Mouse (Mus musculus) neural tube, embryonic 11.5 days (tissue): ENCODE measurements around the gene Frmd3. TPM values are rescaled to one million over a fixed set of nuclear protein-coding genes. Genes with fewer than 3 reads are reported as not detected.
A peak's percentile ranks its signal among the peaks of the same experiment; 100 is the strongest.

Experiments used
- ATAC-seq: fragments of 200-750 bp; cut with Nextera tagmentation; 2 replicates; pipeline ENCODE4 v1.8.0; 2017; ENCODE audit warnings: moderate number of reproducible peaks, mild to moderate bottlenecking, moderate TSS enrichment, moderate library complexity; ENCODE audit not compliant: insufficient read depth, low FRiP score, low TSS enrichment
- DNase-seq: peaks from one replicate; pipeline ENCODE4 v3.0.0-alpha.2; 2015; ENCODE audit warnings: low spot score
- H3K27ac ChIP-seq: fragments of 300-500 bp; sonication (generic); 2 replicates; pipeline ENCODE4 v1.5.1; 2014; ENCODE audit warnings: low read depth, mild to moderate bottlenecking, low read length
- H3K27me3 ChIP-seq: fragments of 300-500 bp; sonication (generic); 2 replicates; pipeline ENCODE4 v1.6.1; 2014; ENCODE audit warnings: mild to moderate bottlenecking, low read length, mixed read lengths; ENCODE audit not compliant: control insufficient read depth, insufficient read depth
- H3K36me3 ChIP-seq: fragments of 300-500 bp; sonication (generic); 2 replicates; pipeline ENCODE4 v1.6.1; 2014; ENCODE audit warnings: mild to moderate bottlenecking, low read length, moderate library complexity, mixed read lengths; ENCODE audit not compliant: control insufficient read depth, insufficient read depth
- H3K4me1 ChIP-seq: fragments of 300-500 bp; sonication (generic); 2 replicates; pipeline ENCODE4 v1.6.1; 2014; ENCODE audit warnings: low read length, mixed read lengths; ENCODE audit not compliant: control insufficient read depth, insufficient read depth
- H3K4me2 ChIP-seq: fragments of 300-500 bp; sonication (generic); 2 replicates; pipeline ENCODE4 v1.6.1; 2014; ENCODE audit warnings: low read depth, mild to moderate bottlenecking, moderate library complexity
- H3K4me3 ChIP-seq: fragments of 300-500 bp; sonication (generic); 2 replicates; pipeline ENCODE4 v1.5.1; 2014; ENCODE audit warnings: low read depth, low read length
- H3K9ac ChIP-seq: fragments of 300-500 bp; sonication (generic); 2 replicates; pipeline ENCODE4 v1.6.1; 2014; ENCODE audit warnings: mild to moderate bottlenecking, low read length
- H3K9me3 ChIP-seq: fragments of 300-500 bp; sonication (generic); 2 replicates; pipeline ENCODE4 v1.6.1; 2016; ENCODE audit warnings: low read length; ENCODE audit not compliant: control insufficient read depth
- WGBS: fragments of 180-500 bp; shearing (Covaris S2); extraction: QIAGEN DNeasy Blood & Tissue Kit; methylation state at CpG from one replicate; pipeline ENCODE4 v1.1.7; 2014; 5-methylcytosine and 5-hydroxymethylcytosine counted together
- polyA plus RNA-seq: library from polyadenylated mRNA; unstranded; fragments of >200 nt; fragmentation: Nextera tagmentation; extraction: Ambion mirVana; gene quantifications from 2 replicates; pipeline ENCODE4 v1.2.1, GENCODE M21; 2014

Gene Frmd3
- polyA plus RNA-seq = 4.4 and 4.5 TPM in 2 replicates

GRCm38 (mm10) chr4:74013211-74014047 lies at the start of gene Frmd3:
Frmd3 (plus strand) TSS chr4:74013442.
- Histone ChIP-seq H3K4me3 (peak within 1 kb of the TSS; percentile 49), H3K9me3 (no peaks in the 10 kb centered on the region), H3K9ac (peak within 1 kb of the TSS; percentile 71), H3K4me2 (peak within 1 kb of the TSS; percentile 88), H3K36me3 (no peaks in the 10 kb centered on the region), H3K27ac (peak within 1 kb of the TSS; percentile 44; the same call in 1 of the 2 replicates), H3K4me1 (no peaks in the 10 kb centered on the region; the same call in 1 of the 2 replicates), H3K27me3 (0 out of 2 replicates have a peak, but pooled peaks cover 2% of the 10 kb centered on the region)
- under 1% methylated on average over 56 of the region's 56 CpGs for WGBS
- peak; percentile 94 for ATAC-seq
- peak; percentile 84 for DNase-seq

- no peak overlapping the region for H3K27ac ChIP-seq
- no peak overlapping the region for H3K9ac ChIP-seq
- 91% methylated on average over 3 of the region's 3 CpGs for WGBS
- H3K4me3 ChIP-seq = no peak overlapping the region
- no peak overlapping the region for H3K4me2 ChIP-seq
- H3K4me1 ChIP-seq = no peaks in the 10 kb centered on the region
- no peaks in the 10 kb centered on the region for H3K36me3 ChIP-seq
- ATAC-seq = no peak
- H3K9me3 ChIP-seq = no peaks in the 10 kb centered on the region
- no peaks in the 10 kb centered on the region for H3K27me3 ChIP-seq
- no peak for DNase-seq
Measured at GRCm38 (mm10) chr4:73980454-73980853, 32.8 kb upstream of the Frmd3 start.

GRCm38 (mm10) chr4:74012277-74012676 lies 965 bp upstream of the Frmd3 start:
- H3K27me3 ChIP-seq = 0 out of 2 replicates have a peak, but pooled peaks cover 2% of the 10 kb centered on the region
- H3K36me3 ChIP-seq = no peaks in the 10 kb centered on the region
- H3K27ac ChIP-seq = no peak overlapping the region
- ATAC-seq (no peak), DNase-seq (no peak)
- H3K4me2 ChIP-seq = no peak overlapping the region
- no peaks in the 10 kb centered on the region; the same call in 1 of the 2 replicates for H3K4me1 ChIP-seq
- H3K4me3 ChIP-seq = no peak overlapping the region
- H3K9ac ChIP-seq = no peak overlapping the region
- WGBS = 48% methylated on average over 3 of the region's 3 CpGs
- H3K9me3 ChIP-seq = no peaks in the 10 kb centered on the region

- DNase-seq (no peak), ATAC-seq (no peak)
- no peaks in the 10 kb centered on the region for H3K9me3 ChIP-seq
- no peaks in the 10 kb centered on the region for H3K36me3 ChIP-seq
- H3K4me2 ChIP-seq = peak overlapping the region; percentile 88
- WGBS = 52% methylated on average over 4 of the region's 4 CpGs
- H3K9ac ChIP-seq = no peak overlapping the region; the same call in 1 of the 2 replicates
- H3K4me3 ChIP-seq = peak overlapping the region; percentile 49
- no peak overlapping the region for H3K27ac ChIP-seq
- 0 out of 2 replicates have a peak, but pooled peaks cover 2% of the 10 kb centered on the region for H3K27me3 ChIP-seq
- H3K4me1 ChIP-seq = no peaks in the 10 kb centered on the region; the same call in 1 of the 2 replicates
Measured at GRCm38 (mm10) chr4:74012700-74013099, 542 bp upstream of the Frmd3 start.

GRCm38 (mm10) chr4:74014048-74014500 lies 832 bp downstream of the Frmd3 start:
- Histone ChIP-seq H3K4me1 (no peaks in the 10 kb centered on the region; the same call in 1 of the 2 replicates), H3K9ac (peak overlapping the region; percentile 71), H3K27me3 (0 out of 2 replicates have a peak, but pooled peaks cover 2% of the 10 kb centered on the region), H3K36me3 (no peaks in the 10 kb centered on the region), H3K4me2 (peak overlapping the region; percentile 88), H3K4me3 (peak overlapping the region; percentile 49), H3K9me3 (no peaks in the 10 kb centered on the region), H3K27ac (no peak overlapping the region)
- ATAC-seq (peak; percentile 48; the same call in 1 of the 2 replicates), DNase-seq (no peak)
- WGBS = 7% methylated on average over 11 of the region's 11 CpGs

GRCm38 (mm10) chr4:74020084-74020483 lies 6.8 kb downstream of the Frmd3 start:
- Histone ChIP-seq H3K4me2 (no peak overlapping the region), H3K36me3 (no peaks in the 10 kb centered on the region), H3K27ac (no peak overlapping the region), H3K9me3 (no peaks in the 10 kb centered on the region), H3K27me3 (no peaks in the 10 kb centered on the region), H3K4me1 (no peaks in the 10 kb centered on the region), H3K9ac (no peak overlapping the region), H3K4me3 (no peak overlapping the region)
- ATAC-seq = no peak
- 86% methylated on average over 2 of the region's 2 CpGs for WGBS
- no peak for DNase-seq

GRCm38 (mm10) chr4:74043226-74043625 lies 30.0 kb downstream of the Frmd3 start:
- Histone ChIP-seq H3K27me3 (no peaks in the 10 kb centered on the region), H3K9me3 (no peaks in the 10 kb centered on the region), H3K4me2 (no peak overlapping the region), H3K36me3 (no peaks in the 10 kb centered on the region), H3K9ac (no peak overlapping the region), H3K27ac (no peak overlapping the region), H3K4me3 (no peak overlapping the region), H3K4me1 (no peaks in the 10 kb centered on the region)
- DNase-seq (no peak), ATAC-seq (no peak)

GRCm38 (mm10) chr4:74051692-74052091 lies 38.5 kb downstream of the Frmd3 start:
- H3K9me3 ChIP-seq = no peaks in the 10 kb centered on the region
- no peaks in the 10 kb centered on the region for H3K27me3 ChIP-seq
- WGBS = 90% methylated on average over 1 of the region's 1 CpGs
- H3K27ac ChIP-seq = no peak overlapping the region
- no peak overlapping the region for H3K4me3 ChIP-seq
- no peak overlapping the region for H3K9ac ChIP-seq
- no peaks in the 10 kb centered on the region for H3K36me3 ChIP-seq
- no peak for DNase-seq
- no peak overlapping the region for H3K4me2 ChIP-seq
- no peaks in the 10 kb centered on the region for H3K4me1 ChIP-seq
- ATAC-seq = no peak

- H3K4me2 ChIP-seq = no peak overlapping the region
- ATAC-seq (no peak), DNase-seq (no peak)
- no peaks in the 10 kb centered on the region for H3K9me3 ChIP-seq
- H3K27me3 ChIP-seq = no peaks in the 10 kb centered on the region
- no peak overlapping the region for H3K4me3 ChIP-seq
- WGBS = 44% methylated on average over 2 of the region's 2 CpGs
- no peak overlapping the region for H3K27ac ChIP-seq
- H3K9ac ChIP-seq = no peak overlapping the region
- H3K36me3 ChIP-seq = no peaks in the 10 kb centered on the region
- no peaks in the 10 kb centered on the region for H3K4me1 ChIP-seq
Measured at GRCm38 (mm10) chr4:74076727-74077126, 63.5 kb downstream of the Frmd3 start.
